Mouse (Mus musculus) lung, adult 2 months (tissue): ENCODE data around the gene Arhgap32.

ENCODE experiments used
- CTCF ChIP-seq: fragments of 200-500 bp; IDR thresholded peaks from 2 replicates; pipeline ENCODE4 v1.5.1; 2011; ENCODE audit warnings: mild to moderate bottlenecking, low read length, control low read depth; ENCODE audit not compliant: insufficient read depth
- POLR2A ChIP-seq: fragments of 200-500 bp; IDR thresholded peaks from 2 replicates; pipeline ENCODE4 v1.6.1; 2011; ENCODE audit warnings: low read depth, mild to moderate bottlenecking, control low read depth, low read length, borderline replicate concordance; ENCODE audit errors: extremely low read depth

DNA sequence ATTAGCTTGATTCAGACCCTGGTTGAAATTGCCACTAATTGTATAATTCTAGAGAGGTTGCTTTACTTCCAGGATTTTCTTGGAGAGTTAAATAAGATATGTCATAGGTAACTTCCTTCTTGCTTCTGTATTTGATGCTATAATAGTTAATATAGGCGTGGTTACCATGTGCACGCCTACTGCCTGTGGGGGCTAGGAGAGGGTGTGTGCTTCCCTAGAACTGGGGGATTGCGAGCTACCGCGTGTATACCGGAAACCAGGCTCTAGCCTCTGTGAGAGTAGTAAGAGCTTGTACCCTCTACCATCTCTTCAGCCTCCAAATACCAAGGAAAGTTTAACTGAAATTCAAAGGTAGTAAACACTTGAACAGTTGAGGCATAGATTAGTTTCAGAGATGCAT is 43.2 kb upstream of the Arhgap32 start:
- TF ChIP-seq POLR2A (no peak), CTCF (no peak)
